Mouse (Mus musculus) ES-Bruce4 (cell line): ENCODE data around the gene Ctrc. TPM values are rescaled to one million over a fixed set of nuclear protein-coding genes. Genes with fewer than 3 reads are reported as not detected.

Experiments
- H3K27ac ChIP-seq: 2 replicates; pipeline ENCODE4 v1.5.1; 2012; ENCODE audit warnings: low read length, inconsistent platforms; ENCODE audit not compliant: insufficient read depth
- H3K27me3 ChIP-seq: 2 replicates; pipeline ENCODE4 v1.6.1; 2012; ENCODE audit warnings: mild to moderate bottlenecking, low read length, inconsistent platforms; ENCODE audit not compliant: control insufficient read depth, poor library complexity, insufficient read depth, severe bottlenecking
- H3K36me3 ChIP-seq: 2 replicates; pipeline ENCODE4 v1.6.1; 2012; ENCODE audit warnings: inconsistent platforms, mild to moderate bottlenecking, low read length, moderate library complexity; ENCODE audit not compliant: control insufficient read depth, poor library complexity, insufficient read depth, severe bottlenecking
- H3K4me1 ChIP-seq: one replicate; pipeline ENCODE4 v1.8.1; 2011; ENCODE audit warnings: low read length; ENCODE audit not compliant: control insufficient read depth, insufficient read depth
- H3K4me3 ChIP-seq: 2 replicates; pipeline ENCODE4 v1.5.1; 2011; ENCODE audit warnings: low read depth, mild to moderate bottlenecking, low read length
- H3K9ac ChIP-seq: 2 replicates; pipeline ENCODE4 v1.6.1; 2012; ENCODE audit warnings: low read depth, mild to moderate bottlenecking, inconsistent platforms; ENCODE audit not compliant: poor library complexity, severe bottlenecking
- H3K9me3 ChIP-seq: replicated peaks from 2 replicates; pipeline ENCODE4 v1.6.1; 2012; ENCODE audit warnings: mild to moderate bottlenecking, low read length, inconsistent platforms; ENCODE audit not compliant: control insufficient read depth, poor library complexity, insufficient read depth, severe bottlenecking
- CTCF ChIP-seq: IDR thresholded peaks from one replicate; pipeline ENCODE4 v1.8.1; 2011; ENCODE audit warnings: low read depth, low read length
- EP300 ChIP-seq: IDR thresholded peaks from 2 replicates; pipeline ENCODE4 v1.6.1; 2011; ENCODE audit warnings: low read depth, low read length; ENCODE audit not compliant: insufficient read depth
- POLR2A ChIP-seq: IDR thresholded peaks from one replicate; pipeline ENCODE4 v1.8.1; 2011; ENCODE audit warnings: low read length; ENCODE audit not compliant: insufficient read depth
- polyA plus RNA-seq: library from polyadenylated mRNA; stranded (reverse); fragments of >200 nt; gene quantifications from 2 replicates; pipeline ENCODE4 v1.2.4, GENCODE M21; 2011; ENCODE audit warnings: low read depth; ENCODE audit not compliant: missing spikeins, insufficient read depth, insufficient read length

The Ctrc gene
- polyA plus RNA-seq: not detected in 2 replicates

DNA sequence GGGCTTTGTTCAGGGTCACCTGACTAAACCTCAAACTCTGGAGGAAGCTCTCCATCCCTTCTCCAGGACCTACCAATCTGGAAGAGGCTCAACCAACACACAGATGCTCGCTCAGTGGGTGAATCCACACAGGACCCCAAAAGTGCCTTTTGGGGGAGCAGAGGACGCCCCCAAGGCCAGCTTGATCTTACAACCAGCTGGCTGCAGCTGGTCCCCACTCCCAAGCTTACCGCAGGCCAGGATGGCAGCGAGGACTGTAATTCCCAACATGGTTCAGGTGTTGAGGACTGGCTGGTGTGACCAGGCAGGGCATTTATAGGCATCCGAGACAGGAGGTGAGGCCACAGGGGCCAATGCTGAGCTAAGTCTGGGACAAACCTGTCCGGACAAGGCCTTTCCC, at the start of gene Ctrc:
Ctrc (minus strand) TSS at position 361 of the 400 bp plus-strand sequence.
- H3K4me1 ChIP-seq: no peaks in the 10 kb centered on the region
- no peak within 1 kb of the TSS for H3K9ac ChIP-seq
- H3K27ac ChIP-seq: no peak within 1 kb of the TSS
- H3K27me3 ChIP-seq: no peaks in the 10 kb centered on the region
- H3K9me3 ChIP-seq: peaks cover 33% of the 10 kb centered on the region
- no peaks in the 10 kb centered on the region for H3K36me3 ChIP-seq
- TF ChIP-seq POLR2A: no peak
- no peak within 1 kb of the TSS for H3K4me3 ChIP-seq

- H3K36me3 ChIP-seq: no peaks in the 10 kb centered on the region
- H3K4me3 ChIP-seq: no peak overlapping the region
- no peaks in the 10 kb centered on the region for H3K4me1 ChIP-seq
- TF ChIP-seq CTCF (no peak), EP300 (no peak), POLR2A (no peak)
- H3K27me3 ChIP-seq: no peaks in the 10 kb centered on the region
- H3K9me3 ChIP-seq: no peaks in the 10 kb centered on the region
- H3K9ac ChIP-seq: no peak overlapping the region
- H3K27ac ChIP-seq: no peak overlapping the region
Measured at GRCm38 (mm10) chr4:141895772-141896171, 49.6 kb upstream of the Ctrc start.

DNA sequence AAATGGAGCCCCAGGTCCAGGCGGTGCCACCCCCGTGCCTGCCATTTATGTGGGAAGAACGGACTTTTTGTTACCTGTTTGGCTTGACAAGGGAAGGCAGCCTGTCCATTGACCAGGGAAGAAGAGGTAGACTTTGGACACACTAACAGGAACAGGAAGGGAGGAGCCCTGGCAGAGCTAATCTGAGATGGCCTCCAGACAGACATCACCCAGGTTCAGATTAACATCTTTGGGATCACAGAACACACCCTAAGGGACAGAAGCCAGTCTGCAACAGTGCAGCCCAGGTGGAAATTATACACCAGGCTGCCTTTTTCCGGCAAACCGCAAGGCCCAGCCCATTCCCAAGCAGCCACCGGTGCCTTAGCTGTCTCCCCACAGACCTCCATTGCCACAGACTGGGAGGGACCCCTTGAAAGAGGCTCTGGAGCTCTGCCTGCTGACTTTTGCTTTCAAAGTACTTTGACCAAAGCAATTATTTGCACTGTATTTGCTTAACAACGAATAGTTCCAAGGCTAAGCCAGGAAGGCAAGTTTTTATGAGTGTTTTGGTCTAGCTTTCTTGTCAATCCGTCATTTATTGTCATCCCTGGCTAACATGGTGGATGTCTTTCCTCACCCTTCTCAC, 47.1 kb upstream of the Ctrc start:
- Histone ChIP-seq H3K27ac (no peak overlapping the region), H3K9me3 (no peaks in the 10 kb centered on the region), H3K36me3 (no peaks in the 10 kb centered on the region), H3K27me3 (no peaks in the 10 kb centered on the region), H3K4me3 (no peak overlapping the region), H3K4me1 (no peaks in the 10 kb centered on the region), H3K9ac (no peak overlapping the region)
- TF ChIP-seq POLR2A: no peak
- TF ChIP-seq EP300: no peak
- no peak for TF ChIP-seq CTCF

DNA sequence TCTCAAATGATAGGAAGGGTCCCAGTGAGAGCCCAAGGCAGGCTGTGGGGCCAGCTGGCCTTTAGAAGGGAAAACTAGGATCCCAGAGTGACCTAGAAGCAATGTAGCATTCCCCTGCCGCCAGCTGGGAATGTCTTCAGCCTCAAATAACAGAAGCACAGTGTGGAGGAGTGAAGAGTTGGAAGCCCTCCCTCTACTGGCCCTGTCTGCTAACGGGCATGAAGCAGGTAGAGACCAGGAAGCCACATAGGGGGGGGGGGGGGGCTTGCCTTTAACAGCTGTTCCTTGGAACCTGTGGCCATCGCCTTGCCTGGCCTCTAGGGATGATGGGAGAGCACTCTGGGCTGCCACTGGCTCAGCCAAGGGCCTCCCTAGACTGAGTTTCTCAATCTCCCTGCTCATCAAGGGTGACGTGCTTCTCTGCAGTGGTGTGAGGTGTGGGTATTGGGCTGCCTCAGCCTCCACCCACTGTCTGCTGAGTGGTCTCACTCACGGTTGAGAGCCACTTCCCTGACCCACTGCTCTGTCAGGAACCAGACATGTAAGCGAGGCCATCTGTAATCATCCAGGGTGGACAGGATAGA, 40.3 kb upstream of the Ctrc start:
- no peak overlapping the region for H3K27ac ChIP-seq
- H3K9me3 ChIP-seq: no peaks in the 10 kb centered on the region
- TF ChIP-seq CTCF (no peak), EP300 (no peak), POLR2A (no peak)
- H3K36me3 ChIP-seq: no peaks in the 10 kb centered on the region
- H3K4me3 ChIP-seq: no peak overlapping the region
- peaks cover 2% of the 10 kb centered on the region for H3K4me1 ChIP-seq
- H3K27me3 ChIP-seq: no peaks in the 10 kb centered on the region
- no peak overlapping the region for H3K9ac ChIP-seq

DNA sequence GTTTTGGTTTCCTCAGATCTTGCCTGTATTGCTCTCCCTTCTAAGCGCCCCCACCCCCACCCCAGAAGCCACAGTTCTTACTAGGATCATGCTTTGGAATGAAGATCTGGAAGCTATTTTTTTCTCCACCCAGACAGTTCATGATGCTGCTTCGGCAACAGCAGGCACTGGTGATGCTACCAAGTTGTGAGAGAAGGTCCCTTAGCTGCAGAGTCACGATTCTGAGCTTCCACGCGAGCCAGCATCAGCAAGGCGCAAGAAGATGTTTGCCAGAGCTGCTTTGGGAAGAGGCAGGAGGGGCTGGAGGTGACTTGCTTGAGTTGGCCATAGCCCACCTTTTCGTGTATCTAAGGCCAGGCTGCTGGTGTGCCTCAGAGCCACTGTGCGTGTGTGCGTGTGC, 39.3 kb upstream of the Ctrc start:
- no peak overlapping the region for H3K27ac ChIP-seq
- peaks cover 5% of the 10 kb centered on the region for H3K4me1 ChIP-seq
- H3K9ac ChIP-seq: no peak overlapping the region
- TF ChIP-seq EP300: no peak
- TF ChIP-seq POLR2A: no peak
- no peak for TF ChIP-seq CTCF
- no peaks in the 10 kb centered on the region for H3K27me3 ChIP-seq
- no peaks in the 10 kb centered on the region for H3K9me3 ChIP-seq
- H3K36me3 ChIP-seq: no peaks in the 10 kb centered on the region
- no peak overlapping the region for H3K4me3 ChIP-seq

DNA sequence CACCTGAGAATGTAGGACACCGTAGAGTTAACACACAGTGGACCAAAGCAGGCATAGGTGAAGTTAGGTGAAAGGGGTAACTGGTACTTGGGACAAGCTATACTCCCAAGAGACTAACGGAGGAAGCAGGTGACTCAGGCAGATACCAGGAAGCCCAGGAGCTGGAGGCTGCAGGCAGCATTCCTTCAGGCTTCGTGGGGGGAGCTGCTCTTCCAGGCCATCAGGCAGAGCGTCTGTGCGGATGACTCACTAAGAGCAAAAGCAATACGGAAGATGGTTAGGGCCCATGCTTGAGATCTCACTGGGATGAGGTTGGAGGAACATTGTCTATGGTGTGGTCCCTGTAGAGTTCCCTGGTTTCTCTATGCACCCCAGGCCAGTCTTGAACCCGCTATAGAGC, 36.7 kb upstream of the Ctrc start:
- Histone ChIP-seq H3K9me3 (no peaks in the 10 kb centered on the region), H3K27ac (no peak overlapping the region), H3K36me3 (no peaks in the 10 kb centered on the region), H3K4me1 (peaks cover 5% of the 10 kb centered on the region), H3K27me3 (no peaks in the 10 kb centered on the region), H3K4me3 (no peak overlapping the region), H3K9ac (no peak overlapping the region)
- TF ChIP-seq POLR2A: no peak
